Mouse (Mus musculus) ES-Bruce4 (cell line): Measurements from ENCODE around the gene Rbm15.

Experiments used
- CTCF ChIP-seq: IDR thresholded peaks from one replicate; pipeline ENCODE4 v1.8.1; 2011; ENCODE audit warnings: low read depth, low read length
- EP300 ChIP-seq: IDR thresholded peaks from 2 replicates; pipeline ENCODE4 v1.6.1; 2011; ENCODE audit warnings: low read depth, low read length; ENCODE audit not compliant: insufficient read depth
- POLR2A ChIP-seq: IDR thresholded peaks from one replicate; pipeline ENCODE4 v1.8.1; 2011; ENCODE audit warnings: low read length; ENCODE audit not compliant: insufficient read depth

- TF ChIP-seq CTCF (no peak), POLR2A (no peak), EP300 (no peak)
Measured at GRCm38 (mm10) chr3:107286123-107286522, 47.4 kb downstream of the Rbm15 start.
